Mouse (Mus musculus) midbrain, embryonic 16.5 days (tissue): Measurements from ENCODE around the gene Map3k1. TPM values are rescaled to one million over a fixed set of nuclear protein-coding genes. Genes with fewer than 3 reads are reported as not detected.
A peak's percentile ranks its signal among the peaks of the same experiment; 100 is the strongest.

Source experiments
- ATAC-seq: fragments of 200-750 bp; cut with Nextera tagmentation; 2 replicates; pipeline ENCODE4 v1.8.0; 2017; ENCODE audit warnings: moderate TSS enrichment
- H3K27ac ChIP-seq: fragments of 300-500 bp; sonication (generic); 2 replicates; pipeline ENCODE4 v1.5.1; 2014; ENCODE audit warnings: mild to moderate bottlenecking, low read length, mixed read lengths
- H3K27me3 ChIP-seq: fragments of 300-500 bp; sonication (generic); 2 replicates; pipeline ENCODE4 v1.6.1; 2014; ENCODE audit warnings: low read depth, low read length, mixed read lengths; ENCODE audit not compliant: control insufficient read depth, insufficient read depth
- H3K36me3 ChIP-seq: fragments of 300-500 bp; sonication (generic); 2 replicates; pipeline ENCODE4 v1.6.1; 2014; ENCODE audit warnings: mild to moderate bottlenecking, low read length, moderate library complexity, mixed read lengths; ENCODE audit not compliant: control insufficient read depth, insufficient read depth
- H3K4me1 ChIP-seq: fragments of 300-500 bp; sonication (generic); 2 replicates; pipeline ENCODE4 v1.6.1; 2014; ENCODE audit warnings: mild to moderate bottlenecking, low read length, mixed read lengths; ENCODE audit not compliant: control insufficient read depth, insufficient read depth
- H3K4me2 ChIP-seq: fragments of 300-500 bp; sonication (generic); 2 replicates; pipeline ENCODE4 v1.6.1; 2014; ENCODE audit warnings: mild to moderate bottlenecking, low read length, mixed read lengths
- H3K4me3 ChIP-seq: fragments of 300-500 bp; sonication (generic); 2 replicates; pipeline ENCODE4 v1.5.1; 2014; ENCODE audit warnings: low read depth, mild to moderate bottlenecking, low read length, moderate library complexity, mixed read lengths
- H3K9ac ChIP-seq: fragments of 300-500 bp; sonication (generic); 2 replicates; pipeline ENCODE4 v1.6.1; 2014; ENCODE audit warnings: low read depth, low read length, mixed read lengths
- H3K9me3 ChIP-seq: fragments of 300-500 bp; sonication (generic); replicated peaks from 2 replicates; pipeline ENCODE4 v1.6.1; 2014; ENCODE audit warnings: mild to moderate bottlenecking, low read length, mixed read lengths; ENCODE audit not compliant: control insufficient read depth, poor library complexity, severe bottlenecking
- WGBS: fragments of 180-500 bp; shearing (Covaris S2); extraction: QIAGEN DNeasy Blood & Tissue Kit; methylation state at CpG from one replicate; pipeline ENCODE4 v1.1.7; 2014; 5-methylcytosine and 5-hydroxymethylcytosine counted together
- polyA plus RNA-seq: library from polyadenylated mRNA; unstranded; fragments of >200 nt; fragmentation: Nextera tagmentation; extraction: Ambion mirVana; gene quantifications from 2 replicates; pipeline ENCODE4 v1.2.1, GENCODE M21; 2015

Map3k1 gene
- polyA plus RNA-seq: 10.5 and 12.4 TPM in 2 replicates

DNA sequence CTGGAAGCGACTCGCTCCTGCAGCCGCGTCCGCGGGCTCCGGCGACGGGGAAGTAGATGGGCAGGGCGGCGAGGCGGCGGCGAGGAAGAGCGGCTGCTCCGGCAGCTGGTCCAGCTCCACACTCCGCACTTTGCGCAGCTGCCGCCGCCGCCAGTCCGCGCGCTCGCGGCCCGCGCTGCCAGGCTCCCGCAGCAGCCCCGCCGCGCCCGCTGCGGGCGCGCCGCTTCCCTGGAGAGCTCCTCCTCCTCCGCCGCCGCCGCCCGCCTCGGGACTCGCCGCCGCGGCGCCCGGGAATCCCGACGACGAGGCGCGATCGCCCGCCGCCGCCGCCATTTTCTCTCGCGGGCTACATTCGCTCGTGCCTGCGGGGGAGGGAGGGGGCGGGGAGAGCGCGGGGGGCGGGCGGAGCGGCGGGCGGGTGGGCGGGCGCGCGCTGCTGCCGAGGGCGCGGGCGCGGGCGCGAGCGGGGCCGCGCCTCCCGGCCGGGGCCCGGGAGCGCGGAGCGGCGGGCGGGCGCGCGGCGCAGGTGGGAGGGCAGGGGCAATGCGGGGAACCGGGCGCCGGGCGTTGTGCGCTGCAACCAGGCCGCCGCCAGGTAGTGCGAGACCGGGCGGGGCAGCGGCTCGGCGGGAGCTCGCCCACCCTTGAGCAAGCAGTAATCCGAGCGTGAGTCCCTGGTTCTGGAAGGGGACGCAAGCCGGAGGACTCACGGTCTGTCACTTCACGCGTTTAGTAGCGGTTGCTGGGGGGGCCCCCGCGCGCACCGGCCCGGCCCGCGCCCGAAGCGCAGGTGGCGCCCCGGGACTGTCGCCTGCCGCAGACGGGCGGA lies at the start of gene Map3k1:
Gene Map3k1, minus strand, starts transcription at position 357 of the 829 bp plus-strand sequence.
- peak within 1 kb of the TSS; percentile 92 for H3K4me2 ChIP-seq
- no peaks in the 10 kb centered on the region for H3K36me3 ChIP-seq
- no peaks in the 10 kb centered on the region for H3K9me3 ChIP-seq
- ATAC-seq: peak; percentile 90
- H3K4me1 ChIP-seq: peaks cover 19% of the 10 kb centered on the region
- H3K27ac ChIP-seq: peak within 1 kb of the TSS; percentile 99
- H3K9ac ChIP-seq: peak within 1 kb of the TSS; percentile 91
- H3K27me3 ChIP-seq: no peaks in the 10 kb centered on the region; the same call in 1 of the 2 replicates
- 0% methylated on average over 50 of the region's 136 CpGs for WGBS
- peak within 1 kb of the TSS; percentile 93 for H3K4me3 ChIP-seq

DNA sequence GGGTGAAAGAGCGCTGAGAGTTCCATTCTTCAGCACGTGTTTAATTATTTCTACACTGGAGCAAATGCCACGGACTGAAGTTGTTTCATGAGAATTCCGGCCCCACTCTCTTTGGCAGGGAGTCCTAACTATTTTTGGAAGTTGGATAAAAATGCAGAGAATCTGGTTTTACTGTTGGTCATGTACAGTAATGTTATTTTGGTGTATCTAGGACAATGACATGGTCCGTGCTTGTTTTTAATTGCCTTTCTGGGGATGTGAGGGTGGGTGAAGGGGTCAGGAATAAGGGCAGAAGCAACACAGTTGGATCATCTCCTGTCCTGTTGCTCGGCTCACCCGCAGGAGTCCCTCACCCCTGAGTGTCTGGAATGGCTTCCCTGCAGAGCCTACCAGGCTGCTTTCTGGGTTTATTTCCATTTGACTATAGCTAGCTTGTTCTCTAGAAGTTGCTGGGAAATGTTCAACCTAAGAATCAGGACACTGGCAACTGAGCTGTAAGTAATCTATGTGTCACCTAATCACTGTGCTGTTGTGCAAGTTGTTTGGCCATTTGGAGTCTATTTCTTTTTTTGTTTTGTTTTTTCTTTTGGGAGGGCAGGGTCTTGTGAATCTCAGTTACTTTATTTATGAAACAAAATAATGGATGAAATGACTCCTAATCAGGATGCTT lies 48.1 kb upstream of the Map3k1 start:
- H3K36me3 ChIP-seq: no peaks in the 10 kb centered on the region
- 74% methylated on average over 7 of the region's 7 CpGs for WGBS
- H3K27ac ChIP-seq: no peak overlapping the region
- H3K9ac ChIP-seq: no peak overlapping the region
- H3K4me2 ChIP-seq: no peak overlapping the region
- H3K4me3 ChIP-seq: no peak overlapping the region
- H3K9me3 ChIP-seq: 0 out of 2 replicates have a peak, but pooled peaks cover 3% of the 10 kb centered on the region
- H3K4me1 ChIP-seq: no peaks in the 10 kb centered on the region
- no peaks in the 10 kb centered on the region for H3K27me3 ChIP-seq
- no peak for ATAC-seq

DNA sequence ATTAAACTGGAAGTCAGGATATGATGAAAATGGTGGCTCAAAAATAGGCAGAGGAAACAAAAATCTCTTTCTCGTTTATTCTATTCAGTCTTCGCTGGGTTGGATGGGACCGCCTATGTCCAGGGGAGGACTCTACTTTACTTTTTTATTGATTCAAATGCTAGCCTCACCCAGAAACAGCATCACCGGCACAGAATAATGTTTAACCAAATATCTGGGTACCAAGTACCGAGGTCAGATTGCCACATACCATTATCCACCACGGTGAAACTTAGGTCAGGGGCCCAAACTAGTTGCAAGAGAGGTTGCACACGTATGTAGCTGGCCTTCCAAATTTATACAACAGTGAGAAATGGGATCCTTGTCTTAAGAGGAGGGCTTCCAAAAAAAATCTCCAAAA lies 47.4 kb upstream of the Map3k1 start:
- no peak for ATAC-seq
- Histone ChIP-seq H3K9me3 (0 out of 2 replicates have a peak, but pooled peaks cover 3% of the 10 kb centered on the region), H3K4me1 (no peaks in the 10 kb centered on the region), H3K4me3 (no peak overlapping the region), H3K36me3 (no peaks in the 10 kb centered on the region), H3K4me2 (no peak overlapping the region), H3K27ac (no peak overlapping the region), H3K27me3 (no peaks in the 10 kb centered on the region), H3K9ac (no peak overlapping the region)
- 94% methylated on average over 7 of the region's 7 CpGs for WGBS

DNA sequence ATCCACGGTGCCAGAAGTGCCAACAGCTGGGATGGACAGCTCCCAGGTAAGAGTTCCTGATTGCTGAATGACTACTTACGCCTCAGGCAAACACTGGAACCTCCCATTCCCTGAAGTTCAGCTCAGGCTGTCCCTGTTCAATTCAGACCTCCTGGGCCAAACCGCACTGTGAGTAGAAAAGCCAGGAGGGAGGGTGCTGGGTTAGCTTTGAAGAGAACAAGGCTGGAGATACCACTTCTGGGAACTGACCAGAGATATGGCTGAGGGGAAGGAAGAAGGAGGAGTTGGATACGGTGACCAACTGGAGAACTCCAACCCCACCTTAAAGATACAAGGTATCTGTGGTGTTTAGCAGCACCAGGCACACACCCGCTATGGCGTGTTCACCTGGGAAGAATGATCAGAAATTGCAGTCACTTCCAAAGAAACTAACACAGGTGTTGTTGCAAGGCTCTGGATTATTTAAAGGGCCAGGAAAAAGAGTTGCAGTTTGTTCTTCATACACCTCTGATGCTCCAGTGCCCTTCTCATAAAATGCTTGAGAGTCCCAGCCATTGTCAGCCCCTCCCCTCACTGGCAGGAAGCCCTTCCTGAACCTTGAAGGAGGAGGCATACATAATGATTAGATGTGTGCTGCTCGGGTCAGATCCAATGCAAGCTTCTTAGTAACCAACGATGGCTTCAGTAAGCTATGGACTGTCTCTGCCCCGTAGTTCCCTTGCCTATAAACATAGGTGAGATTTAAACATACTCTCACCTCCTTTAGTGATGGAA lies 43.8 kb upstream of the Map3k1 start:
- Histone ChIP-seq H3K9me3 (no peaks in the 10 kb centered on the region), H3K9ac (no peak overlapping the region), H3K27me3 (no peaks in the 10 kb centered on the region), H3K36me3 (no peaks in the 10 kb centered on the region), H3K4me2 (no peak overlapping the region), H3K27ac (no peak overlapping the region), H3K4me3 (no peak overlapping the region), H3K4me1 (no peaks in the 10 kb centered on the region)
- ATAC-seq: no peak
- WGBS: 92% methylated on average over 9 of the region's 9 CpGs

DNA sequence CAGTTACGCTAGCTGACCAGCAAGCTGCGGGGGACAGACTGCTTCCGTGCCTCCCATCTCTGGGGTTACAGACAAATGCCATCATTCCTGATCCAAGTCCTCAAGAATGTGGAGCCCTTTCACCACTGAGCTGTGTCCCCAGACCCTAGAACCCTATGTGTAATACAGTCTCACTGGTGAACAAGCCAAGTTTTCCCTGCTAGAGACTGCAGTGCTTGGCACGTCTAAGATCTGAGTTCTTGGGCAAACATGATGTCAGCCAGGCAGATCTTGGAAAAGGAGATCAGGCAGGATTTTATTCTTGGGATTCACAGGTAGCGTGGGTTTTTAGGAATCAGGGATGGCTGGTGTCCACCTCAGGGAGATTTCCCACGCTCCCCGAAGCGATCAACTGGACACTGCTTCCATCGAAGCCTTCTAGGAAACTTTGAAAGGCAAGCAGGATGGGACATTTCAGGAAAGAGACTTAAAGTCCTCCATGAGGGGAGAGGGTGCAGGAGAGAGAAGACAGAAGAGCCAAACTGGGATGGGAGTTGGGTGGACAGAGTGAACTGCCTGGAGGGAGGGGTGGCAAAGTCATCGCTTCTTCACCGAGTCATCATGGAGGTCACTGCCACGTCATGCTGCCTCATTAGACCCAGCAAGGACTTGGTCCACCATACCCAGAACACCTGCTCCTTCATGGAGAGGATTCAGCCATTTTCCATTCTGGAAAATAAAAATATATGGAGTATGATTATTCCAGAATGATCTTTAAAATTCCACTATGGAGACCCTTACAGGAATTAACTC lies 41.4 kb upstream of the Map3k1 start:
- WGBS: 96% methylated on average over 12 of the region's 12 CpGs
- no peak overlapping the region for H3K27ac ChIP-seq
- no peak for ATAC-seq
- H3K4me2 ChIP-seq: no peak overlapping the region
- no peak overlapping the region for H3K4me3 ChIP-seq
- no peak overlapping the region for H3K9ac ChIP-seq
- no peaks in the 10 kb centered on the region for H3K27me3 ChIP-seq
- no peaks in the 10 kb centered on the region for H3K9me3 ChIP-seq
- no peaks in the 10 kb centered on the region for H3K4me1 ChIP-seq
- H3K36me3 ChIP-seq: no peaks in the 10 kb centered on the region

DNA sequence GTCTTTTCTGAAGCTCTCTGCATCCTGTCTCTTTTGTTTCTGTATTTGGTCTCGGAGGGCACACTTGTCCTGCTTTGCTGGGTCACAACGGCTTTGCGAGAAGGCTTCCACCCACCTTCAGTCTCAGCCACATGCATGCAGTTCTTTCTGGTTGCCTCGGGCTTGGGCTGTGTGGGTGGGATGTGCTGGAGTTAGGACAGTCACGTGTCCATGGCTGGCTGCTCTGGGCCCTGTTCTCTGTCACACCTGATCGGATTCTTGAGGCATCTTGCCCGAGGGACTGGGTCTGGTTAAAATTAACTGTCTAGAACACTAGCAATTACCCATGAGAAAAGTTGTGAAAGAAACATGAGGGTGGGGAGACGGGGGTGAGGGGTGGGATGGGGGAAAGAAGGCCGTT lies 36.7 kb upstream of the Map3k1 start:
- Histone ChIP-seq H3K4me3 (no peak overlapping the region), H3K9ac (no peak overlapping the region), H3K9me3 (no peaks in the 10 kb centered on the region), H3K4me1 (no peaks in the 10 kb centered on the region), H3K27ac (no peak overlapping the region), H3K27me3 (no peaks in the 10 kb centered on the region), H3K36me3 (no peaks in the 10 kb centered on the region), H3K4me2 (no peak overlapping the region)
- WGBS: 58% methylated on average over 9 of the region's 9 CpGs
- ATAC-seq: no peak

DNA sequence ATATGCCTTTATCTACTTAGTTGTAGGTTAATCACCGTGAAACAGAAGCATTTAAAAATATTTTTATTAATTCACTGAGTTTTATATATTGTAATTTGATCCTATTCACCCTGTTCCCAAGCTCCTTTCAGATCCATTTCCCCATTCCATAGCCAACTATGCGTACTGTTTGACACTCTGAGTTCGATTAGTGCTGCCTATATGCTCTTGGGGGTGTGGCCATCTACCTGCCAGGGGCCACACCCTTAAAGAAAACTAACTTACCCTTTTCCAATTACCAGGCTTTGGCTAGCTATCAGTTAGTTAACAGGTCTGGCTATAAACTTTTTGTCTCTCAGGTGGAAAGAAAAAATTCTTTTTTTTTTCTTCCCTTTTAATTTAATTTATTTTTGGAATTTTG lies 35.5 kb upstream of the Map3k1 start:
- Histone ChIP-seq H3K27me3 (no peaks in the 10 kb centered on the region), H3K9me3 (no peaks in the 10 kb centered on the region), H3K36me3 (no peaks in the 10 kb centered on the region), H3K9ac (no peak overlapping the region), H3K4me3 (no peak overlapping the region), H3K4me1 (no peaks in the 10 kb centered on the region), H3K27ac (no peak overlapping the region), H3K4me2 (no peak overlapping the region)
- no peak for ATAC-seq
- 95% methylated on average over 3 of the region's 3 CpGs for WGBS

DNA sequence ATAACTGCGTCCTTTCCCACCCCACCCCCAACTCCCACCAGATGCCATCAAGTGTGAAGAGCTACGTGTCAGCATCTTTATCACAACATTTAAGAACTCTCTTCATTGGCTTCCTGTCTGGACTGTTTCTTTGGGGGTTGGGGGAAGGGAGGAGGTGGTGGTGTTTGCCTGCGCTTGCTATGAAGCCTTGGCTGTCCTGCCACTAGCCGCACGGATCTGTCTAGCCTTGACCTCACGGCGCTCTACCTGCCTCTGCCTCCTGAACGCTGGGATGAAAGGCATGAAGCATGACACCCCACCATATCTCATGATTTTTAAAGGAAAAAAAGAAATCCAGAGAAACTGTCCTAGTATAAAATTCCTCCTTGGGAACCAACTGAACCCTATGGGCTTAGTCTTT lies 27.0 kb upstream of the Map3k1 start:
- no peaks in the 10 kb centered on the region; the same call in 1 of the 2 replicates for H3K4me1 ChIP-seq
- H3K27me3 ChIP-seq: no peaks in the 10 kb centered on the region
- H3K9me3 ChIP-seq: no peaks in the 10 kb centered on the region
- no peak overlapping the region for H3K4me2 ChIP-seq
- no peak overlapping the region for H3K4me3 ChIP-seq
- no peak overlapping the region for H3K9ac ChIP-seq
- ATAC-seq: no peak
- H3K27ac ChIP-seq: no peak overlapping the region
- no peaks in the 10 kb centered on the region for H3K36me3 ChIP-seq
- WGBS: 83% methylated on average over 8 of the region's 8 CpGs
